Mouse (Mus musculus) small intestine, adult 2 months (tissue): ENCODE data around the gene Rai1. TPM values are rescaled to one million over a fixed set of nuclear protein-coding genes. Genes with fewer than 3 reads are reported as not detected.

ENCODE experiments used
- H3K27ac ChIP-seq: fragments of 200-500 bp; 2 replicates; pipeline ENCODE4 v1.5.1; 2012; ENCODE audit warnings: low read depth, low read length, control low read depth, inconsistent platforms; ENCODE audit not compliant: insufficient read depth
- H3K27me3 ChIP-seq: fragments of 200-500 bp; 2 replicates; pipeline ENCODE4 v1.6.1; 2012; ENCODE audit warnings: mild to moderate bottlenecking, moderate library complexity, low read length, inconsistent platforms; ENCODE audit not compliant: control insufficient read depth, insufficient read depth
- H3K36me3 ChIP-seq: fragments of 200-500 bp; 2 replicates; pipeline ENCODE4 v1.6.1; 2012; ENCODE audit warnings: mild to moderate bottlenecking, low read length, control low read depth, inconsistent platforms; ENCODE audit not compliant: control insufficient read depth, insufficient read depth
- H3K4me1 ChIP-seq: fragments of 200-500 bp; 2 replicates; pipeline ENCODE4 v1.6.1; 2012; ENCODE audit warnings: low read length, inconsistent platforms, mixed read lengths; ENCODE audit not compliant: control insufficient read depth, insufficient read depth, insufficient read length
- H3K4me3 ChIP-seq: fragments of 200-500 bp; 2 replicates; pipeline ENCODE4 v1.5.1; 2012; ENCODE audit warnings: low read depth, mild to moderate bottlenecking, control low read depth, inconsistent platforms, low read length, moderate library complexity
- CTCF ChIP-seq: fragments of 200-500 bp; IDR thresholded peaks from 2 replicates; pipeline ENCODE4 v1.5.1; 2012; ENCODE audit warnings: low read depth, mild to moderate bottlenecking, control low read depth, inconsistent platforms, low read length, moderate library complexity, mixed read lengths; ENCODE audit not compliant: insufficient replicate concordance, insufficient read length; ENCODE audit errors: extremely low read depth
- POLR2A ChIP-seq: fragments of 200-500 bp; IDR thresholded peaks from 2 replicates; pipeline ENCODE4 v1.6.1; 2012; ENCODE audit warnings: low read depth, mild to moderate bottlenecking, control low read depth, inconsistent platforms, low read length, moderate library complexity
- WGBS: fragments of 180-500 bp; shearing (Covaris S2); methylation state at CpG from one replicate; pipeline ENCODE4 v1.1.7; 2018; 5-methylcytosine and 5-hydroxymethylcytosine counted together
- polyA plus RNA-seq: library from polyadenylated mRNA; depleted of rRNA; stranded (reverse); fragments of >200 nt; gene quantifications from 2 replicates; pipeline ENCODE4 v1.2.3, GENCODE M21; 2012; rRNA removed

Rai1 gene
- polyA plus RNA-seq, 1 experiment: 24.3 TPM

GRCm38 (mm10) chr11:60247753-60248550 is 143.1 kb downstream of the Rai1 start:
- Histone ChIP-seq H3K4me1 (peaks cover 12% of the 10 kb centered on the region), H3K27me3 (no peaks in the 10 kb centered on the region), H3K4me3 (no peak overlapping the region), H3K36me3 (peaks cover 25% of the 10 kb centered on the region), H3K27ac (no peak overlapping the region)
- TF ChIP-seq CTCF: no peak
- TF ChIP-seq POLR2A: no peak
- WGBS: 67% methylated on average over 5 of the region's 5 CpGs

Other genes starting within 250 kb of the Rai1 start
- gene Med9, start 156.8 kb upstream of the Rai1 start, polyA plus RNA-seq: 13.5 and 19.7 TPM in 2 replicates
- gene Rasd1, start 140.1 kb upstream of the Rai1 start, polyA plus RNA-seq: 0.53 and 1.1 TPM in 2 replicates
- 2.9 and 3.6 TPM in 2 replicates for gene Pemt, start 58.5 kb upstream of the Rai1 start, polyA plus RNA-seq
- 92.9 and 154 TPM in 2 replicates for gene Srebf1, start 117.6 kb downstream of the Rai1 start, polyA plus RNA-seq
- 73.6 and 152 TPM in 2 replicates for gene Tom1l2, start 247.9 kb downstream of the Rai1 start, polyA plus RNA-seq
- 0.30 and 0.33 TPM in 2 replicates for gene Drc3, start 248.3 kb downstream of the Rai1 start, polyA plus RNA-seq